Mouse (Mus musculus) G1E-ER4 (cell line): ENCODE results near the gene Hip1. TPM values are rescaled to one million over a fixed set of nuclear protein-coding genes. Genes with fewer than 3 reads are reported as not detected.

Source experiments
- GATA1 ChIP-seq: IDR thresholded peaks from one replicate; pipeline ENCODE4 v1.8.0; 2012; ENCODE audit warnings: low read length, inconsistent platforms
- polyA plus RNA-seq: library from polyadenylated mRNA; stranded (reverse); fragments of >175 nt; gene quantifications from 2 replicates; pipeline ENCODE4 v1.2.3, GENCODE M21; 2012

Hip1 gene
- polyA plus RNA-seq, 1 experiment: not detected

DNA sequence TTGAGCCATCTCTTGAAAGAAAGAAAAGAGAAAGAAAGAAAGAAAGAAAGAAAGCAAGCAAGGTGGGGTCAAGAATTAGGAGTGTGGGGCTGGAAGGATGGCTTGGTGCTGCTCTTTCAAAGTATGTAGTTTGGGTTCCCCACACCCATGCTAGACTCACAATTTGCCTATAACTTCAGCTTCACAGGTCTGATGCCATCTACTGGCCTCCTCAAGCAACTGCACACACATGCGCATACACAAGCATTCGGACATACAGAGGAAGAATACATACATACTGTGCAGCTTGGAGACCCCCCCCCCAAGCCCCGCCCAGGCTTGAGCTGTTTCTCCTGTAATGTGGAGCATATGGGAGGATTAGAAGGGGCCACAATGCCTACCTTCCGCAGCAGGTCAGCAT is 111.1 kb downstream of the Hip1 start:
- no peak for TF ChIP-seq GATA1

DNA sequence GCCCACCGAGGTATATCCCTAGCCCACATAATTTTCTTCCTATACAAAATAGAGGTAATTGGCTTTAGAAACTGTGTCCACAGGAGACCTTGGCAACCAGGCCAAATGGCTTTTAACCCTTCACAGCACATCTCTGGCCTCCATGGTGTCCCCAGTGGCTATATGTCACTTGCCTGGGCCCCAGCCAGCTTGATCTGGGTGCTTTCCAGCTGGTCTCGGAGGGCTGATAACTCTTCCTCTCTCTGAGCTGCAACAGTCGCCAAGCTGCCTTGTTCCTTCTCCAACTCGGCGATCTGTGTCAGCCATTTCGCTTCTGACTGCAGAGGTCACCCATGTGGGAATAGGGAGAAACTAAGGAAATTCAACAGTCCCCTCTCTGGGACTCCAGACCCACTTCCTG is 113.8 kb downstream of the Hip1 start:
- TF ChIP-seq GATA1: no peak

DNA sequence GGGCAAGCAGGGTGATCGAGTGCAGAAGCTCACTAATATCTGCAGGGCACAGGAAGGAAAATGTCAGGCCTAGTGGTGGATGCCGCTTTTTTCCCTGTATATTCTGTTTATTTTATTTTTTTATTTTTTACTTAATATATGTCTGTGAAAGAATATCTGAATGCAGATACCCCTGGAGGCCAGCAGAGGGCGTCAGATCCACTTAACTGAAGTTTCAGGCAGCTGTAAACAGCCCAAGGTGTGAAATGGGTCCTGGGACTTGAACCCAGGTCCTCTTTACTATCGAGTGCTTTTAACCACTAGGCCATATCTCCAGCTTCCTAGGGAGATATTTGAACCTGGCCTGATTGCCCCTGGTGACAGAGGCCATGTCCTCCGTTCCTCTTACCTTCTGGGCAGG is 116.1 kb downstream of the Hip1 start:
- TF ChIP-seq GATA1: no peak

- TF ChIP-seq GATA1: no peak
Observed at GRCm38 (mm10) chr5:135410266-135410665, 134.7 kb downstream of the Hip1 start.

- TF ChIP-seq GATA1: no peak
Observed at GRCm38 (mm10) chr5:135408114-135408513, 136.8 kb downstream of the Hip1 start.

- no peak for TF ChIP-seq GATA1
Observed at GRCm38 (mm10) chr5:135405437-135405836, 139.5 kb downstream of the Hip1 start.

DNA sequence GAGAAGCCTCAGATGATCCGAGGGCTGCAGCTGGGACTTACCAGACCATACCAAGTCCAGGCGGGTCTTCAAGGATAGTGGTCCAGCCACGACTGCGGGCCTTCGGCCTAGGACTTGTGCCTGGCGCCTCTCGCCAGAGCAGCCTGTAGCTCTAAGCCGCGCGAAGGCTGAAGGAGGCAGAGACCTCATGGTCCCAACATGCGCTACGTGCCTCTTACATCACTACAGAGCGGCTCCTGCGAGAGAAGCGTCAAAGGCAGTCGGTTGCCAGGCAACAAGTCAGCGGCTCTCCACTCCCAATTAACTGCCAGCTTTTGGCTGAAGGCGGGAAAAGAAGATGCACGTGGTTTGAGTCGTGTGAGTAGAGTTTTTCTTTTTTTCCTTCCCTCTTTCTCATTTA is 140.3 kb downstream of the Hip1 start:
- TF ChIP-seq GATA1: no peak

DNA sequence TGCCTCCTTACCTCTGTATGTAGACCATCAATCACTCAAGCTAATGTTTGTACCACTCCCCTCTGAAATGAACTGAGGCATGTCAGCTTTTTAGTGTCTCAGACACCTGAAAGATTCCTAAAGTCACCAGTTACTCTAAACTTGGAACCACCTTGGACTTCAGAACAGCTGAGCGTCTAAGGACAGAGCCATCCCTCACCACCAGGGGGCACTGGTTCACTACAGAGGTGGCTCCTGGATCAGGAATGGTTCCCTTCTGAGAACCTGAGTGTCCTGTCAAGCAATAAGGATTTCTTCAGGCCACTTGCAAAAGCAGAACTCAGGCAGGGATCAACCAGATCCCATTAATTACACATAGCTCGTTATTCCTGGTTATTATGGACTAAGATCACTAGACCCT is 144.7 kb downstream of the Hip1 start:
- no peak for TF ChIP-seq GATA1

- TF ChIP-seq GATA1: no peak
Observed at GRCm38 (mm10) chr5:135399382-135399781, 145.5 kb downstream of the Hip1 start.

GRCm38 (mm10) chr5:135395826-135396225 is 149.1 kb downstream of the Hip1 start:
- no peak for TF ChIP-seq GATA1

DNA sequence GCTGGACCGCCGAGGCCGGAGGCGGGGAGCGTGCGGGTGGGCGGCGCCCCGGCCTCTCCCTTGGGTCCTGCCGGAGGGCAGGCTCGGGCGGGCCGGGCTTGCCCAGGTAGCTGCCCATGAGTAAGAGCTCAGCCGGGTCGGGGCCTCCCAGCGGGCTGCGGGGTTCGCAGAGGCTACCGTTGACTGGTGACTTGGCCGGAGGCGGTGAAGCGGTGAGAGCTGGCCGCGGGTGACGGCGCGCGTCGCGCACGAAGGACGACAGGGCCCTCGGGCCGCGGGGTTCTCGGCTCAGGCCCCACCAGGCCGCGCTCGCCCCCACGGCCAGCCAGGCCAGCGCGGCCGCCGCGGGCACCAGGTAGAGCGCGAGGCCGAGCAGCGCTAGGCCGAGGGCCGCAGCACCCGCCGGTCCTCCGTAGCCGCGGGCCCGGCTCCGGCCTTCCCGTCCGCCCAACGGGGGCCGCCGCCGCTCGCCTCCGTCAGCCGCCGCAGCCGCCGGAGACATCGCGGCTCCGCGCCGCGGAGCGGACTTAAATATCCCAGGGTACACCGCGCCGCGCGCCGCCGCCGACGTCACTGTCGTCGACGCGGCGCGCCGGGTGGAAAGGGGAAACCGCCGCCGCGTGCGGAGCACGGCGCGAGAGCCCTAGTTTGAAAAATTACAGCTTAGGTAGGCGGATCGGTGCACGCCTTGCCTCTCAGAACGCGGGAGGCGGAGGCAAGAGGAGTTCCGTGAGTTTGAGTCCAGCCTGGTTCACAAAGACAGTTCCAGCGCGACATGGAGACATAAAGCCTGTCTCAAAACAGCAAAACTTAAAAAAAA is 150.7 kb downstream of the Hip1 start, which contains the start of gene Pom121:
Gene Pom121, minus strand, starts transcription at position 543 of the 820 bp plus-strand sequence.
- TF ChIP-seq GATA1: no peak

DNA sequence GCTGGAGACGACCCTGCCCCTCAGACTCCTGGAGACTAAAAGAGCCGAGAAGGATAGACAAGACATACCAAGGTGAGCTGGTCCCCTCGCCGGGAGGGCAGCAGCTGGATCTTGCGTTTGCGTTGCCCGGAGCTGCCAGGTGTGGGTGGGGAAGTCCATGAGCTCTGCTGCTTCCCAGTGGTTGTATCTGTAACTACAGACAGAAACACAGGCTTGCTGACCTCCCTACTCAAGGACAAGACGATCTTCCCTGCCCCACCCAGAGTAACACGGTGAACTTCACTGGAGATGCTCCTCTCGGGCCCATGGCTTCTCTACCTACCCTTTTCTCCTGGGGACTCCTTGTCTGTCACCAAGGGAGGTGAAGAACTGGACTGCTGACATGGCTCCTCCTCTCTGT is 161.1 kb downstream of the Hip1 start:
- no peak for TF ChIP-seq GATA1

DNA sequence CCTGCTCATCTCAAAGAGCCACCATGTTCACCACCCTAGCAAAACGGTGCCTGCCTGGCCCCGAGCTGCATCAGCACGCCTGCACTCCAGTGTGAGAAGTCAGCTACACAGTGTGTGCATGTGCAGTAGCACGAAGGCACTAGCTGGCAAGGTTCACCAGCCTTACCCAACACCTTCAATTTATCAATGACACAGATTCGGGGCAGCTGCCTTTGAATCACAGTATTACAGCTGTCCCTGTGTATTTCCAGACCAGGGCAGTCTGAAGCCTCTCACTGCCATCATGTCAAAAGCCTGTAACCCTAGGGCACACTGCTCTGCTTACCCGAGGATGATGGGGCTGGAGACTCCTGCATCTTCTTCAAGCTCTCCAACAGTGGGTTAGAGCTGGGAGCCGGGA is 162.2 kb downstream of the Hip1 start:
- TF ChIP-seq GATA1: no peak

DNA sequence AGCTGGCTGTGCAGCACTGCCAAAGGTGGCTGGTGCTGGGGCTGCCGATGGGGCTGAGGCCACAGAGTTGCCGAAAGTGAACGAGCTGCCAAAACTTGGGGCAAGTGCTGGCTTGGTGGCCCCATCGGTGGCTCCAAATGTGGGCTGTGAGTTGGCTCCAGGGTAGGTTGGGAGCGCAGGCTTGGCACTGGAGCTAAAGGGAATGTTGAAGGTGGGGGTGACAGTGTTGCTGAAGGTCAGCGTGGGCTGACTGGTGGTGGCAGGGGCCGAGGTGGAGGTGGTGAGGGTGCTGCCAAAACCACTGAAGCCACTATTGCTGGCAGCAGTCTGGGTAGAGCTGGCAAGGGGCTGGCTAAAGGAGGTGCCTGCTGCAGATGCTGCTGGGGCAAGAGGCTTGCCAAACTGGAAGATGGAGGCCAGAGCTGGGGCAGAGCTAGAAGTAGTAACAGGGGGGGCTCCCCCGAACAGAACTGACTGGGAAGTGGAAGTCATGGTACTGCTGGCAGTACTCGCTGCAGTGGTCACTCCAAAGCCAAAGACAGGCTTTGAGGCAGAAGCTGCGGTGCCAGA is 163.5 kb downstream of the Hip1 start:
- TF ChIP-seq GATA1: no peak

DNA sequence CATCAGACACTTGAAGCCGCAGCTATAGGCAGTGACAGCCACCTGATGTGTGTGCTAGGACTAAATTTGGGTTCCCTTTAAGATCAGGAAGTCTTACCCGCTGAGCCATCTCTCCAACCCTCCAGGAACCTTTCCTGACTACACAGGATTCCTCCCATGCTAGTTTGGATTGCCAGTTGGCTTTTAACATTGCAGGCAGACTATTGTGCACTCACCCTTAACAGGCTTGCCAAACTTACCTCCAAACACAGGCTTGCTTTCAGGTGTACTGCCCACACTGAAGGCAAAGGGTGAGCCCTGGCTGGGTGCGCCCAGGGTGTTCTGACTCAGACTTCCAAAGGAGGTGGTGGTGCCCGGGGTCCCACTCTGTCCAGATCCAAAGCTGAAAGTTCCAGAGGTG is 164.2 kb downstream of the Hip1 start:
- no peak for TF ChIP-seq GATA1

DNA sequence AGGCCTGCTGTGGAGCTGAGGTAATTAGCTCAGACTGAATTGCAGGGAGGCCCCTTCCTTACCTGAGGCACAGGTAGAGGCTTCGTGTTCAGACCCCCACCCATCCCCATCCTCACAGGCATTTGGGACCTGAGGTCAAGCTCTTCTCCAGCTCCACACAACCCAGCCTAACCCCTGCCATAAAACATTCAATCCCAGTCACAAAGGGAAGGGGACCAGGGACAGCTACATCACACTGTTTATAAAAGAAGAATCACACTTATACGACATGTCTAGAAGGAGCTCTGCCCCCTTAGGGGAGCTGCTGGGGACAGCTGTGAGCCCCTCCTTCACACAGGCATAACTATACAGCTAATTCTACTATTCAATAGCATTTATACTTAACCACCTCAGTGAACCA is 168.6 kb downstream of the Hip1 start:
- TF ChIP-seq GATA1: no peak

- no peak for TF ChIP-seq GATA1
Observed at GRCm38 (mm10) chr5:135375167-135375566, 169.8 kb downstream of the Hip1 start.
